Mouse (Mus musculus): ENCODE measurements around the gene Cyb5b. TPM values are rescaled to one million over a fixed set of nuclear protein-coding genes. Genes with fewer than 3 reads are reported as not detected.

Gene Cyb5b
- polyA plus RNA-seq, 1 experiment from 2014 or later, result 134 TPM

GRCm38 (mm10) chr8:107113209-107113608 lies 37.2 kb upstream of the Cyb5b start:
- Histone ChIP-seq H3K9ac (ENCODE audit: low read length) (no peak overlapping the region), H3K27me3 (replicated peaks; ENCODE audit: control insufficient read depth, insufficient read depth, low read length) (no peaks in the 10 kb centered on the region), H3K36me3 (ENCODE audit: control insufficient read depth, insufficient read depth, low read length) (no peaks in the 10 kb centered on the region), H3K9me3 (ENCODE audit: control insufficient read depth, low read length) (no peaks in the 10 kb centered on the region), H3K4me2 (ENCODE audit: low read length) (no peak overlapping the region), H3K27ac (ENCODE audit: low read depth) (no peak overlapping the region), H3K4me3 (ENCODE audit: low read depth, low read length) (no peak overlapping the region), H3K4me1 (replicated peaks; ENCODE audit: control insufficient read depth, insufficient read depth, low read length) (peaks cover 12% of the 10 kb centered on the region; the same call in 1 of the 2 replicates)
- no peak for DNase-seq (ENCODE audit: low spot score)
- WGBS, result 67% methylated on average over 4 of the region's 4 CpGs
- no peak for ATAC-seq (replicated peaks; ENCODE audit: low FRiP score, low TSS enrichment, low read depth)

GRCm38 (mm10) chr8:107114150-107115007 lies 36.1 kb upstream of the Cyb5b start:
- no peak overlapping the region for H3K4me3 ChIP-seq (ENCODE audit: low read depth, low read length)
- DNase-seq (ENCODE audit: low spot score), result no peak
- ATAC-seq (replicated peaks; ENCODE audit: low FRiP score, low TSS enrichment, low read depth), result no peak

GRCm38 (mm10) chr8:107115008-107115320 lies 35.5 kb upstream of the Cyb5b start:
- ATAC-seq (replicated peaks; ENCODE audit: low FRiP score, low TSS enrichment, low read depth) (no peak), DNase-seq (ENCODE audit: low spot score) (no peak)
- Histone ChIP-seq H3K4me1 (replicated peaks; ENCODE audit: control insufficient read depth, insufficient read depth, low read length) (peaks cover 27% of the 10 kb centered on the region), H3K27ac (ENCODE audit: low read depth) (peak overlapping the region; percentile 34; the same call in 1 of the 2 replicates), H3K9ac (ENCODE audit: low read length) (no peak overlapping the region), H3K36me3 (ENCODE audit: control insufficient read depth, insufficient read depth, low read length) (no peaks in the 10 kb centered on the region), H3K27me3 (replicated peaks; ENCODE audit: control insufficient read depth, insufficient read depth, low read length) (no peaks in the 10 kb centered on the region), H3K4me2 (ENCODE audit: low read length) (0 out of 2 replicates have a peak overlapping the region, but pooled peaks have one; percentile 7), H3K4me3 (ENCODE audit: low read depth, low read length) (no peak overlapping the region), H3K9me3 (ENCODE audit: control insufficient read depth, low read length) (no peaks in the 10 kb centered on the region)
- 42% methylated on average over 10 of the region's 10 CpGs for WGBS

More at GRCm38 (mm10) chr8:107114150-107115007, 36.1 kb upstream of the Cyb5b start:
- H3K9me3 ChIP-seq (ENCODE audit: control insufficient read depth, low read length), result no peaks in the 10 kb centered on the region
- 38% methylated on average over 19 of the region's 19 CpGs for WGBS
- no peak overlapping the region; the same call in 1 of the 2 replicates for H3K9ac ChIP-seq (ENCODE audit: low read length)
- H3K4me2 ChIP-seq (ENCODE audit: low read length), result 0 out of 2 replicates have a peak overlapping the region, but pooled peaks have one; percentile 7
- no peaks in the 10 kb centered on the region for H3K27me3 ChIP-seq (replicated peaks; ENCODE audit: control insufficient read depth, insufficient read depth, low read length)
- H3K36me3 ChIP-seq (ENCODE audit: control insufficient read depth, insufficient read depth, low read length), result no peaks in the 10 kb centered on the region
- H3K27ac ChIP-seq (ENCODE audit: low read depth), result peak overlapping the region; percentile 34; the same call in 1 of the 2 replicates
- H3K4me1 ChIP-seq (replicated peaks; ENCODE audit: control insufficient read depth, insufficient read depth, low read length), result peaks cover 23% of the 10 kb centered on the region

GRCm38 (mm10) chr8:107116023-107116422 lies 34.4 kb upstream of the Cyb5b start:
- H3K9ac ChIP-seq (ENCODE audit: low read length), result no peak overlapping the region
- peak; percentile 48; the same call in 1 of the 2 replicates for ATAC-seq (replicated peaks; ENCODE audit: low FRiP score, low TSS enrichment, low read depth)
- H3K4me1 ChIP-seq (replicated peaks; ENCODE audit: control insufficient read depth, insufficient read depth, low read length), result peaks cover 27% of the 10 kb centered on the region
- no peaks in the 10 kb centered on the region for H3K36me3 ChIP-seq (ENCODE audit: control insufficient read depth, insufficient read depth, low read length)
- H3K27ac ChIP-seq (ENCODE audit: low read depth), result no peak overlapping the region
- H3K4me3 ChIP-seq (ENCODE audit: low read depth, low read length), result no peak overlapping the region
- DNase-seq (ENCODE audit: low spot score), result peak; percentile 82
- H3K27me3 ChIP-seq (replicated peaks; ENCODE audit: control insufficient read depth, insufficient read depth, low read length), result no peaks in the 10 kb centered on the region
- 9% methylated on average over 11 of the region's 11 CpGs for WGBS
- no peak overlapping the region for H3K4me2 ChIP-seq (ENCODE audit: low read length)
- no peaks in the 10 kb centered on the region for H3K9me3 ChIP-seq (ENCODE audit: control insufficient read depth, low read length)

GRCm38 (mm10) chr8:107117019-107117418 lies 33.4 kb upstream of the Cyb5b start:
- no peaks in the 10 kb centered on the region for H3K27me3 ChIP-seq (replicated peaks; ENCODE audit: control insufficient read depth, insufficient read depth, low read length)
- 16% methylated on average over 2 of the region's 2 CpGs for WGBS
- peaks cover 27% of the 10 kb centered on the region for H3K4me1 ChIP-seq (replicated peaks; ENCODE audit: control insufficient read depth, insufficient read depth, low read length)
- H3K9me3 ChIP-seq (ENCODE audit: control insufficient read depth, low read length), result no peaks in the 10 kb centered on the region
- H3K4me2 ChIP-seq (ENCODE audit: low read length), result no peak overlapping the region
- H3K27ac ChIP-seq (ENCODE audit: low read depth), result no peak overlapping the region
- H3K4me3 ChIP-seq (ENCODE audit: low read depth, low read length), result no peak overlapping the region
- no peaks in the 10 kb centered on the region for H3K36me3 ChIP-seq (ENCODE audit: control insufficient read depth, insufficient read depth, low read length)
- ATAC-seq (replicated peaks; ENCODE audit: low FRiP score, low TSS enrichment, low read depth) (0 out of 2 replicates have a peak, but pooled peaks have one; percentile 53), DNase-seq (ENCODE audit: low spot score) (no peak)
- no peak overlapping the region for H3K9ac ChIP-seq (ENCODE audit: low read length)

- DNase-seq (ENCODE audit: low spot score) (peak; percentile 63), ATAC-seq (replicated peaks; ENCODE audit: low FRiP score, low TSS enrichment, low read depth) (no peak)
- 25% methylated on average over 7 of the region's 7 CpGs for WGBS
- peak overlapping the region; percentile 58 for H3K27ac ChIP-seq (ENCODE audit: low read depth)
- no peaks in the 10 kb centered on the region for H3K27me3 ChIP-seq (replicated peaks; ENCODE audit: control insufficient read depth, insufficient read depth, low read length)
- no peak overlapping the region for H3K4me2 ChIP-seq (ENCODE audit: low read length)
- no peaks in the 10 kb centered on the region for H3K36me3 ChIP-seq (ENCODE audit: control insufficient read depth, insufficient read depth, low read length)
- H3K4me3 ChIP-seq (ENCODE audit: low read depth, low read length), result no peak overlapping the region
- no peak overlapping the region for H3K9ac ChIP-seq (ENCODE audit: low read length)
- peaks cover 27% of the 10 kb centered on the region for H3K4me1 ChIP-seq (replicated peaks; ENCODE audit: control insufficient read depth, insufficient read depth, low read length)
- no peaks in the 10 kb centered on the region for H3K9me3 ChIP-seq (ENCODE audit: control insufficient read depth, low read length)
Observed at GRCm38 (mm10) chr8:107118803-107119233, 31.6 kb upstream of the Cyb5b start.

- ATAC-seq (replicated peaks; ENCODE audit: low FRiP score, low TSS enrichment, low read depth) (no peak), DNase-seq (ENCODE audit: low spot score) (no peak)
- Histone ChIP-seq H3K4me1 (replicated peaks; ENCODE audit: control insufficient read depth, insufficient read depth, low read length) (peaks cover 27% of the 10 kb centered on the region), H3K9me3 (ENCODE audit: control insufficient read depth, low read length) (no peaks in the 10 kb centered on the region), H3K27me3 (replicated peaks; ENCODE audit: control insufficient read depth, insufficient read depth, low read length) (no peaks in the 10 kb centered on the region), H3K27ac (ENCODE audit: low read depth) (peak overlapping the region; percentile 58), H3K9ac (ENCODE audit: low read length) (no peak overlapping the region), H3K4me3 (ENCODE audit: low read depth, low read length) (no peak overlapping the region), H3K36me3 (ENCODE audit: control insufficient read depth, insufficient read depth, low read length) (no peaks in the 10 kb centered on the region), H3K4me2 (ENCODE audit: low read length) (no peak overlapping the region)
- WGBS, result 50% methylated on average over 9 of the region's 9 CpGs
Observed at GRCm38 (mm10) chr8:107119412-107119811, 31.0 kb upstream of the Cyb5b start.

GRCm38 (mm10) chr8:107120806-107121205 lies 29.6 kb upstream of the Cyb5b start:
- Histone ChIP-seq H3K9ac (ENCODE audit: low read length) (no peak overlapping the region), H3K9me3 (ENCODE audit: control insufficient read depth, low read length) (no peaks in the 10 kb centered on the region), H3K4me2 (ENCODE audit: low read length) (no peak overlapping the region), H3K4me1 (replicated peaks; ENCODE audit: control insufficient read depth, insufficient read depth, low read length) (peaks cover 22% of the 10 kb centered on the region), H3K36me3 (ENCODE audit: control insufficient read depth, insufficient read depth, low read length) (no peaks in the 10 kb centered on the region), H3K4me3 (ENCODE audit: low read depth, low read length) (no peak overlapping the region), H3K27me3 (replicated peaks; ENCODE audit: control insufficient read depth, insufficient read depth, low read length) (no peaks in the 10 kb centered on the region), H3K27ac (ENCODE audit: low read depth) (no peak overlapping the region)
- DNase-seq (ENCODE audit: low spot score), result no peak
- no peak for ATAC-seq (replicated peaks; ENCODE audit: low FRiP score, low TSS enrichment, low read depth)
